ENCODE assay signal across 14 mouse cellular contexts in the genomic region with DNA sequence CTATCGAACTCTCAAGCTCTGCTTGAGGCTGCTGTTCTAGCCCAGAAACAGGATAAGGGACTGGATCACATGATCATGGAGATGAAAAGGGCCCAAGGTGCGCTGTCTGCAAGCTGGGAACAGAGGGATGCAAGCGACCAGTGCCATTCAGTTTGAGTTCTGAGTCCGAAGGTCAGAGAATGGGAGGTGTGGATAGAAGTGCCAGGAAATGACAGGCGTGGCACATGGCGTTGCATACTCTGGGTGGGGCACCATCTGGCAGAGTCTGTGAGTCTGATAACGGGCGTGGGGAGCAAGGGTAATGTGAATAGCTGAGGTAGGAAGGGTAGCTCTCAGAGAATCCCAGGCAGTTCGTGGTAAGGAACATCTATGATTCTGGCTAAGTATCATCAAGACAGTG.
DNase-seq lines count a peak whose midpoint lies in the region; ATAC-seq lines count a peak whose summit lies in the region.
"Had no signal": no experiment of that assay in that cellular context is flagged by ENCODE, and none has a peak within 500 bp of the region (broad histone marks: within the 10 kb centered on the region; RNA-seq: fewer than 3 reads in every experiment).

No protein-coding gene starts in this region.

- no peak overlapping the region for H3K27ac ChIP-seq in heart, embryonic 12.5 days (ENCODE audit: poor library complexity, severe bottlenecking)
- H3K27ac ChIP-seq in liver, embryonic 13.5 days: peak overlapping the region; percentile 89
- H3K27ac ChIP-seq: gastrocnemius, adult 2 months; left cerebral cortex, adult 2 months; midbrain, embryonic 10.5 days had no signal

- WGBS in heart, embryonic 12.5 days: 63% methylated on average over 9 of the region's 9 CpGs
- 26% methylated on average over 9 of the region's 9 CpGs for WGBS in liver, embryonic 13.5 days (ENCODE audit: insufficient replicate concordance)

- no peak overlapping the region for H3K4me3 ChIP-seq in heart, embryonic 12.5 days
- peak overlapping the region; percentile 18; the same call in 1 of the 2 replicates for H3K4me3 ChIP-seq in liver, embryonic 13.5 days (replicated peaks)
- H3K4me3 ChIP-seq: gastrocnemius, adult 2 months; left cerebral cortex, adult 2 months; midbrain, embryonic 10.5 days had no signal

- H3K4me1 ChIP-seq in heart, embryonic 12.5 days (replicated peaks): no peaks in the 10 kb centered on the region
- H3K4me1 ChIP-seq in liver, embryonic 13.5 days (replicated peaks): peaks cover 44% of the 10 kb centered on the region
- H3K4me1 ChIP-seq: midbrain, embryonic 10.5 days had no signal

- intact Hi-C loops in heart, postnatal 25 days (cut with DNase I): loop anchor here (5.0 to 10.0 kb wide), 3 partner anchors 256 to 678 kb away; no protein-coding TSS in a partner anchor

- no peak for DNase-seq in heart, postnatal 25 days (ENCODE audit: low spot score)
- peak; percentile 90 for DNase-seq in c-Kit-positive CD71-positive TER-119-positive erythroid progenitor cells, embryonic 14.5 days (ENCODE audit: low spot score)
- DNase-seq in liver, embryonic 13.5 days: peak; percentile 87
- peak; percentile 81 to 84 for DNase-seq in spleen, postnatal 4 days (ENCODE audit: low spot score in 2 of 2)
- no peak for DNase-seq in adrenal gland, adult 2 months
- DNase-seq in urinary bladder, adult 2 months (ENCODE audit: low spot score): no peak
- DNase-seq: cerebellum, adult 11 months; gastrocnemius, adult 2 months; kidney, postnatal 25 days had no signal

- H3K27me3 ChIP-seq in heart, embryonic 12.5 days (replicated peaks): no peaks in the 10 kb centered on the region
- peaks cover 3% of the 10 kb centered on the region; the same call in 1 of the 2 replicates for H3K27me3 ChIP-seq in liver, embryonic 13.5 days

- H3K36me3 ChIP-seq in heart, embryonic 12.5 days: no peaks in the 10 kb centered on the region
- H3K36me3 ChIP-seq in liver, embryonic 13.5 days: no peaks in the 10 kb centered on the region
- H3K36me3 ChIP-seq: midbrain, embryonic 10.5 days had no signal

- H3K4me2 ChIP-seq in heart, embryonic 12.5 days: no peak overlapping the region
- H3K4me2 ChIP-seq in liver, embryonic 13.5 days: peak overlapping the region; percentile 61

- H3K9ac ChIP-seq in heart, embryonic 12.5 days: no peak overlapping the region
- H3K9ac ChIP-seq in liver, embryonic 13.5 days: peak overlapping the region; percentile 60

- peak; percentile 82; the same call in 1 of the 2 replicates for ATAC-seq in heart, embryonic 12.5 days (ENCODE audit: insufficient number of reproducible peaks, low FRiP score)
- peak; percentile 99 for ATAC-seq in liver, embryonic 13.5 days (ENCODE audit: low read depth)
- no peak for ATAC-seq in frontal cortex, adult (ENCODE audit: low TSS enrichment)
- ATAC-seq: hindbrain, embryonic 16.5 days had no signal

- no peaks in the 10 kb centered on the region for H3K9me3 ChIP-seq in heart, embryonic 12.5 days (replicated peaks)
- H3K9me3 ChIP-seq in liver, embryonic 13.5 days (replicated peaks): no peaks in the 10 kb centered on the region
- H3K9me3 ChIP-seq: midbrain, embryonic 10.5 days had no signal

Comparison
In these comparisons a context has a peak if more than half of its experiments do, and no peak if none do; other contexts are left out.
1. DNase-seq: peak in c-Kit-positive CD71-positive TER-119-positive erythroid progenitor cells, embryonic 14.5 days (single experiment), liver, embryonic 13.5 days (single experiment) and spleen, postnatal 4 days (2 of 2); none in heart, postnatal 25 days (single experiment), adrenal gland, adult 2 months (single experiment) and urinary bladder, adult 2 months (single experiment).